Comparison of ENCODE assay signal across 8 mouse cellular contexts in genomic region chr5:114822796-114823688, GRCm38 (mm10). TPM values are rescaled to one million over a fixed set of nuclear protein-coding genes. Genes with fewer than 3 reads are reported as not detected.
DNase-seq lines count a peak whose midpoint lies in the region; ATAC-seq and TF ChIP-seq lines count a peak whose summit lies in the region.

TSS of gene 1500011B03Rik (minus strand) at chr5:114823468.

- no peak within 1 kb of the TSS for H3K27ac ChIP-seq in embryonic fibroblast, embryonic 13.5 days (ENCODE audit: insufficient read depth, low read length)
- peak within 1 kb of the TSS; percentile 54 for H3K27ac ChIP-seq in heart, embryonic 11.5 days (ENCODE audit: low read depth, low read length)
- H3K27ac ChIP-seq in kidney, embryonic 16.5 days (ENCODE audit: low read length): peak within 1 kb of the TSS; percentile 84
- peak within 1 kb of the TSS; percentile 45; the same call in 1 of the 2 replicates for H3K27ac ChIP-seq in liver, embryonic 11.5 days (ENCODE audit: low read depth, low read length)

- peak within 1 kb of the TSS; percentile 78 for H3K4me2 ChIP-seq in heart, embryonic 11.5 days
- peak within 1 kb of the TSS; percentile 70 for H3K4me2 ChIP-seq in kidney, embryonic 16.5 days (replicated peaks; ENCODE audit: low read depth, low read length)
- H3K4me2 ChIP-seq in liver, embryonic 11.5 days: peak within 1 kb of the TSS; percentile 73
- H3K4me2 ChIP-seq in myocyte (ENCODE audit: low read depth): peak within 1 kb of the TSS; percentile 35

- H3ac ChIP-seq in myocyte (ENCODE audit: control insufficient read depth, insufficient read length): no peak within 1 kb of the TSS

- 8% methylated on average over 53 of the region's 53 CpGs for WGBS in heart, embryonic 11.5 days (ENCODE audit: insufficient replicate concordance)
- 9% methylated on average over 51 of the region's 53 CpGs for WGBS in kidney, embryonic 16.5 days
- 9% methylated on average over 53 of the region's 53 CpGs for WGBS in liver, embryonic 11.5 days

- H3K27me3 ChIP-seq in heart, embryonic 11.5 days (ENCODE audit: control insufficient read depth, insufficient read depth, low read length): no peaks in the 10 kb centered on the region
- no peaks in the 10 kb centered on the region for H3K27me3 ChIP-seq in kidney, embryonic 16.5 days (ENCODE audit: insufficient read depth, low read length)
- no peaks in the 10 kb centered on the region for H3K27me3 ChIP-seq in liver, embryonic 11.5 days (replicated peaks; ENCODE audit: control insufficient read depth, insufficient read depth, low read length)
- no peaks in the 10 kb centered on the region for H3K27me3 ChIP-seq in myocyte (ENCODE audit: control insufficient read depth, insufficient read depth, insufficient read length)

- TF ChIP-seq POLR2A in embryonic fibroblast, embryonic 13.5 days (IDR thresholded peaks at IDR 0.05; ENCODE audit: low read depth, low read length): peak; percentile 89
- TF ChIP-seq POLR2A in myocyte (IDR thresholded peaks at IDR 0.05; ENCODE audit: insufficient read length, low read depth): peak; percentile 81

- H3K9me3 ChIP-seq in heart, embryonic 11.5 days (replicated peaks; ENCODE audit: control insufficient read depth, low read length): no peaks in the 10 kb centered on the region
- peaks cover 10% of the 10 kb centered on the region for H3K9me3 ChIP-seq in kidney, embryonic 16.5 days (ENCODE audit: low read length)
- H3K9me3 ChIP-seq in liver, embryonic 11.5 days (ENCODE audit: control insufficient read depth, low read length): peaks cover 8% of the 10 kb centered on the region; the same call in 1 of the 2 replicates

- H3K4me1 ChIP-seq in embryonic fibroblast, embryonic 13.5 days (ENCODE audit: control insufficient read depth, insufficient read depth, low read length): no peaks in the 10 kb centered on the region
- H3K4me1 ChIP-seq in heart, embryonic 11.5 days (ENCODE audit: control insufficient read depth, insufficient read depth, low read length): peaks cover 2% of the 10 kb centered on the region; the same call in 1 of the 2 replicates
- H3K4me1 ChIP-seq in kidney, embryonic 16.5 days (ENCODE audit: insufficient read depth, low read length): 0 out of 2 replicates have a peak, but pooled peaks cover 5% of the 10 kb centered on the region
- H3K4me1 ChIP-seq in liver, embryonic 11.5 days (replicated peaks; ENCODE audit: control insufficient read depth, insufficient read depth, low read length): no peaks in the 10 kb centered on the region

- peak; percentile 93 for DNase-seq in A20 (ENCODE audit: low read depth, low spot score)
- peak; percentile 92 for DNase-seq in brain, adult 2 months (ENCODE audit: low read depth, low spot score)
- peak; percentile 86 for DNase-seq in liver, embryonic 11.5 days (ENCODE audit: low spot score)
- peak; percentile 71 to 84 for DNase-seq in spleen, postnatal 4 days (ENCODE audit: low spot score in 2 of 2)

- peak within 1 kb of the TSS; percentile 74 for H3K9ac ChIP-seq in heart, embryonic 11.5 days (ENCODE audit: low read depth, low read length)
- peak within 1 kb of the TSS; percentile 85 for H3K9ac ChIP-seq in kidney, embryonic 16.5 days (replicated peaks; ENCODE audit: low read length)
- peak within 1 kb of the TSS; percentile 64 for H3K9ac ChIP-seq in liver, embryonic 11.5 days (ENCODE audit: low read depth, low read length)

- peak; percentile 69 for ATAC-seq in heart, embryonic 11.5 days (replicated peaks; ENCODE audit: insufficient number of reproducible peaks, low FRiP score, low TSS enrichment)
- peak; percentile 88 for ATAC-seq in kidney, embryonic 16.5 days (ENCODE audit: low FRiP score, low TSS enrichment)
- peak; percentile 73 for ATAC-seq in liver, embryonic 11.5 days (replicated peaks; ENCODE audit: low FRiP score)

- H3K36me3 ChIP-seq in heart, embryonic 11.5 days (ENCODE audit: control insufficient read depth, insufficient read depth, low read length): no peaks in the 10 kb centered on the region
- H3K36me3 ChIP-seq in kidney, embryonic 16.5 days (ENCODE audit: insufficient read depth, low read length): peaks cover 12% of the 10 kb centered on the region
- H3K36me3 ChIP-seq in liver, embryonic 11.5 days (ENCODE audit: control insufficient read depth, insufficient read depth, low read length): peaks cover 4% of the 10 kb centered on the region; the same call in 1 of the 2 replicates
- no peaks in the 10 kb centered on the region for H3K36me3 ChIP-seq in myocyte (ENCODE audit: control insufficient read depth, insufficient read depth)

- TF ChIP-seq CTCF in embryonic fibroblast, embryonic 13.5 days (IDR thresholded peaks at IDR 0.05; ENCODE audit: borderline replicate concordance, insufficient read depth, low read length): no peak

- H3K79me2 ChIP-seq in myocyte (ENCODE audit: control insufficient read depth, insufficient read depth): no peaks in the 10 kb centered on the region

- peak within 1 kb of the TSS; percentile 64 for H3K4me3 ChIP-seq in embryonic fibroblast, embryonic 13.5 days (ENCODE audit: insufficient read depth, low read length)
- H3K4me3 ChIP-seq in heart, embryonic 11.5 days (ENCODE audit: low read depth, low read length): peak within 1 kb of the TSS; percentile 82
- H3K4me3 ChIP-seq in kidney, embryonic 16.5 days (ENCODE audit: low read length): peak within 1 kb of the TSS; percentile 78
- peak within 1 kb of the TSS; percentile 84 for H3K4me3 ChIP-seq in liver, embryonic 11.5 days (ENCODE audit: low read depth, low read length)
- peak within 1 kb of the TSS; percentile 17 for H3K4me3 ChIP-seq in myocyte

TF ChIP-seq in myocyte, 11 proteins besides CTCF, POLR2A, EP300 and RAD21:
- TF ChIP-seq MYOG (IDR thresholded peaks at IDR 0.05; ENCODE audit: control insufficient read depth in 1 of 3, insufficient read depth in 1 of 3, insufficient read length in 2 of 3, low read depth in 2 of 3) (no peak), POLR2AphosphoS2 (IDR thresholded peaks at IDR 0.05; ENCODE audit: insufficient read length, low read depth) (peak; percentile 76)
TF ChIP-seq in myocyte: peak in this region for 1.

RNA-seq across cellular contexts. Expression of gene 1500011B03Rik, which starts in this region (rescaled TPM):
- polyA plus RNA-seq in embryonic fibroblast, embryonic 13.5 days (2011; ENCODE audit: insufficient read length, low read depth, missing spikeins): 24.2 and 31.2 TPM in 2 replicates
- 62.7 and 63.7 TPM in 2 replicates for polyA plus RNA-seq in heart, embryonic 11.5 days (2014; fragmentation: Nextera tagmentation; extraction: Ambion mirVana)
- 105 and 111 TPM in 2 replicates for polyA plus RNA-seq in kidney, embryonic 16.5 days (2015; fragmentation: Nextera tagmentation; extraction: Ambion mirVana)
- 70.3 and 75.6 TPM in 2 replicates for polyA plus RNA-seq in liver, embryonic 11.5 days (2014; fragmentation: Nextera tagmentation; extraction: Ambion mirVana)
- 31.4 TPM for polyA plus RNA-seq in myocyte (2012; fragmentation: generic; extraction: Trizol)

Comparison
In these comparisons a context has a peak if more than half of its experiments do, and no peak if none do; other contexts are left out.
1. H3K4me3 ChIP-seq: peak in every context shown above with its lines; median percentile 84 in liver, embryonic 11.5 days; 82 in heart, embryonic 11.5 days; 78 in kidney, embryonic 16.5 days; 64 in embryonic fibroblast, embryonic 13.5 days; 17 in myocyte.